Mouse (Mus musculus) kidney, postnatal 0 days (tissue): ENCODE data around the gene Gm16485. TPM values are rescaled to one million over a fixed set of nuclear protein-coding genes. Genes with fewer than 3 reads are reported as not detected.

ENCODE experiments used
- ATAC-seq: fragments of 200-750 bp; cut with Nextera tagmentation; replicated peaks from 2 replicates; pipeline ENCODE4 v1.8.0; 2017; ENCODE audit warnings: low read depth, moderate number of reproducible peaks, moderate TSS enrichment, moderate library complexity; ENCODE audit not compliant: low FRiP score
- DNase-seq: peaks from one replicate; pipeline ENCODE4 v3.0.0-alpha.2; 2016; ENCODE audit warnings: low spot score
- H3K27ac ChIP-seq: fragments of 300-500 bp; sonication (generic); 2 replicates; pipeline ENCODE4 v1.5.1; 2014; ENCODE audit warnings: mild to moderate bottlenecking
- H3K27me3 ChIP-seq: fragments of 300-500 bp; sonication (generic); 2 replicates; pipeline ENCODE4 v1.6.1; 2014; ENCODE audit warnings: low read length, mixed read lengths; ENCODE audit not compliant: insufficient read depth
- H3K36me3 ChIP-seq: fragments of 300-500 bp; sonication (generic); 2 replicates; pipeline ENCODE4 v1.6.1; 2014; ENCODE audit warnings: low read length, mixed read lengths; ENCODE audit not compliant: insufficient read depth
- H3K4me1 ChIP-seq: fragments of 300-500 bp; sonication (generic); replicated peaks from 2 replicates; pipeline ENCODE4 v1.6.1; 2014; ENCODE audit warnings: antibody characterized with exemption, low read length, mixed read lengths; ENCODE audit not compliant: insufficient read depth
- H3K4me2 ChIP-seq: fragments of 300-500 bp; sonication (generic); 2 replicates; pipeline ENCODE4 v1.6.1; 2014; ENCODE audit warnings: mild to moderate bottlenecking, low read length, moderate library complexity, mixed read lengths
- H3K4me3 ChIP-seq: fragments of 300-500 bp; sonication (generic); replicated peaks from 2 replicates; pipeline ENCODE4 v1.5.1; 2014; ENCODE audit warnings: low read depth, low read length
- H3K9ac ChIP-seq: fragments of 300-500 bp; sonication (generic); 2 replicates; pipeline ENCODE4 v1.6.1; 2014; ENCODE audit warnings: low read depth, low read length
- H3K9me3 ChIP-seq: fragments of 300-500 bp; sonication (generic); replicated peaks from 2 replicates; pipeline ENCODE4 v1.6.1; 2016; ENCODE audit warnings: low read length, inconsistent platforms, mixed read lengths
- CTCF ChIP-seq: IDR thresholded peaks from 2 replicates; pipeline ENCODE4 v1.5.1; 2016; ENCODE audit warnings: antibody characterized with exemption, low read depth, mild to moderate bottlenecking, moderate library complexity
- WGBS: fragments of 180-500 bp; shearing (Covaris S2); extraction: QIAGEN DNeasy Blood & Tissue Kit; methylation state at CpG from one replicate; pipeline ENCODE4 v1.1.7; 2014; 5-methylcytosine and 5-hydroxymethylcytosine counted together
- polyA plus RNA-seq: library from polyadenylated mRNA; unstranded; fragments of >200 nt; fragmentation: Nextera tagmentation; extraction: Ambion mirVana; gene quantifications from 2 replicates; pipeline ENCODE4 v1.2.1, GENCODE M21; 2015

Gene Gm16485
- polyA plus RNA-seq, 1 experiment from 2014 or later: 0.20 TPM

GRCm38 (mm10) chr9:8982315-8982714, 10.7 kb downstream of the Gm16485 start:
- no peak overlapping the region for H3K9ac ChIP-seq
- no peaks in the 10 kb centered on the region for H3K4me1 ChIP-seq
- no peak overlapping the region for H3K4me2 ChIP-seq
- ATAC-seq (no peak), DNase-seq (peak; percentile 10)
- no peaks in the 10 kb centered on the region for H3K27me3 ChIP-seq
- no peaks in the 10 kb centered on the region for H3K36me3 ChIP-seq
- TF ChIP-seq CTCF: no peak
- H3K9me3 ChIP-seq: no peaks in the 10 kb centered on the region
- H3K4me3 ChIP-seq: no peak overlapping the region
- WGBS: 71% methylated on average over 3 of the region's 3 CpGs
- H3K27ac ChIP-seq: no peak overlapping the region

GRCm38 (mm10) chr9:8996494-8996893, 24.9 kb downstream of the Gm16485 start:
- ATAC-seq (no peak), DNase-seq (no peak)
- Histone ChIP-seq H3K9me3 (no peaks in the 10 kb centered on the region), H3K27ac (no peak overlapping the region), H3K36me3 (0 out of 2 replicates have a peak, but pooled peaks cover 3% of the 10 kb centered on the region), H3K4me3 (no peak overlapping the region), H3K27me3 (no peaks in the 10 kb centered on the region), H3K4me1 (no peaks in the 10 kb centered on the region), H3K9ac (no peak overlapping the region), H3K4me2 (no peak overlapping the region)
- TF ChIP-seq CTCF: no peak
- 74% methylated on average over 2 of the region's 2 CpGs for WGBS

- Histone ChIP-seq H3K9ac (no peak overlapping the region), H3K27ac (no peak overlapping the region), H3K4me3 (no peak overlapping the region), H3K4me2 (no peak overlapping the region), H3K36me3 (0 out of 2 replicates have a peak, but pooled peaks cover 8% of the 10 kb centered on the region), H3K4me1 (no peaks in the 10 kb centered on the region), H3K27me3 (no peaks in the 10 kb centered on the region), H3K9me3 (no peaks in the 10 kb centered on the region)
- no peak for ATAC-seq
- peak; percentile 41 for DNase-seq
- TF ChIP-seq CTCF: peak; percentile 52
These were observed 29.6 kb downstream of the Gm16485 start for GRCm38 (mm10) chr9:9001170-9001569.

DNA sequence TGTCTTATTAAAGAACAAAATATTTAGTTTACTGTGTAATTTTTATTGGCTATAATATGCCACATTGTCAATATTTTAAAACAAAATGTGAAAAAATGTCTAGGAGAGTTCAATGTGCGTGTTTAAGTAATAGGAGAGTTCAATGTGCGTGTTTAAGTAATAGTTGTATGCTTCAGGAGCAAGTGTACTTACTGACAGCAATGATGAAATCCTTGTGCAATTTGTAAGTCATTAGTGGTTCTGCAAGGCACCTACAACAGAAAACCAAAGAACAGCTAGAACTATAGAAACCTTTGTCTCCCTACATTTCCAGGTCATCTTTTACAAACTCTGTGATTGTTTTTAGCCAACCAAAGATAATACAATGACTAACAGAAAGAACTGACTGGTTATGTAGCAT, 43.5 kb downstream of the Gm16485 start:
- TF ChIP-seq CTCF: no peak
- no peaks in the 10 kb centered on the region for H3K9me3 ChIP-seq
- WGBS: 94% methylated on average over 2 of the region's 2 CpGs
- H3K27me3 ChIP-seq: no peaks in the 10 kb centered on the region
- no peaks in the 10 kb centered on the region for H3K4me1 ChIP-seq
- H3K27ac ChIP-seq: no peak overlapping the region
- 0 out of 2 replicates have a peak, but pooled peaks cover 6% of the 10 kb centered on the region for H3K36me3 ChIP-seq
- ATAC-seq (no peak), DNase-seq (no peak)
- no peak overlapping the region for H3K9ac ChIP-seq
- H3K4me2 ChIP-seq: no peak overlapping the region
- H3K4me3 ChIP-seq: no peak overlapping the region

Other genes starting within 250 kb of the Gm16485 start
- 0.97 and 1.0 TPM in 2 replicates for gene Pgr, start 72.0 kb upstream of the Gm16485 start, polyA plus RNA-seq